Mouse (Mus musculus) lung, embryonic 15.5 days (tissue): ENCODE measurements at regions not wholly inside any gene's neighbourhood (a gene's known extent, or its start where the extent isn't known, plus 50 kb on each side); places are given as distances from the start of the nearest gene placed in this dataset.

Experiments
- ATAC-seq: fragments of 200-750 bp; cut with Nextera tagmentation; 2 replicates; pipeline ENCODE4 v1.8.0; 2017; ENCODE audit warnings: moderate number of reproducible peaks, borderline replicate concordance; ENCODE audit not compliant: low FRiP score, low TSS enrichment; ENCODE audit errors: extremely low read depth
- H3K27ac ChIP-seq: fragments of 300-500 bp; sonication (generic); 2 replicates; pipeline ENCODE4 v1.5.1; 2015; ENCODE audit warnings: moderate library complexity, mild to moderate bottlenecking, inconsistent platforms
- H3K27me3 ChIP-seq: fragments of 300-500 bp; sonication (generic); 2 replicates; pipeline ENCODE4 v1.6.1; 2015; ENCODE audit warnings: inconsistent platforms
- H3K36me3 ChIP-seq: fragments of 300-500 bp; sonication (generic); 2 replicates; pipeline ENCODE4 v1.6.1; 2015; ENCODE audit warnings: inconsistent platforms
- H3K4me1 ChIP-seq: fragments of 300-500 bp; sonication (generic); 2 replicates; pipeline ENCODE4 v1.6.1; 2015; ENCODE audit warnings: inconsistent platforms
- H3K4me2 ChIP-seq: fragments of 300-500 bp; sonication (generic); 2 replicates; pipeline ENCODE4 v1.6.1; 2015; ENCODE audit warnings: inconsistent platforms, mild to moderate bottlenecking, moderate library complexity
- H3K4me3 ChIP-seq: fragments of 300-500 bp; sonication (generic); 2 replicates; pipeline ENCODE4 v1.5.1; 2015; ENCODE audit warnings: mild to moderate bottlenecking, inconsistent platforms
- H3K9ac ChIP-seq: fragments of 300-500 bp; sonication (generic); 2 replicates; pipeline ENCODE4 v1.6.1; 2015; ENCODE audit warnings: inconsistent platforms
- H3K9me3 ChIP-seq: fragments of 300-500 bp; sonication (generic); 2 replicates; pipeline ENCODE4 v1.6.1; 2016; ENCODE audit warnings: inconsistent platforms
- WGBS: fragments of 180-500 bp; shearing (Covaris S2); methylation state at CpG from one replicate; pipeline ENCODE4 v1.1.7; 2015; 5-methylcytosine and 5-hydroxymethylcytosine counted together

GRCm38 (mm10) chr10:96980494-96980831 is 363.7 kb downstream of the Btg1 start:
- Histone ChIP-seq H3K36me3 (no peaks in the 10 kb centered on the region), H3K9ac (no peak overlapping the region), H3K4me1 (no peaks in the 10 kb centered on the region), H3K4me3 (no peak overlapping the region), H3K4me2 (no peak overlapping the region), H3K27ac (no peak overlapping the region), H3K27me3 (no peaks in the 10 kb centered on the region), H3K9me3 (no peaks in the 10 kb centered on the region)
- 73% methylated on average over 3 of the region's 3 CpGs for WGBS
- no peak for ATAC-seq

- ATAC-seq = no peak
- Histone ChIP-seq H3K4me3 (no peak overlapping the region), H3K27me3 (no peaks in the 10 kb centered on the region), H3K4me2 (no peak overlapping the region), H3K9me3 (no peaks in the 10 kb centered on the region), H3K27ac (no peak overlapping the region), H3K4me1 (no peaks in the 10 kb centered on the region), H3K36me3 (no peaks in the 10 kb centered on the region), H3K9ac (no peak overlapping the region)
- WGBS = 76% methylated on average over 9 of the region's 9 CpGs
Observed at GRCm38 (mm10) chr10:96980832-96981515, 364.2 kb downstream of the Btg1 start.

- H3K27ac ChIP-seq = no peak overlapping the region
- no peak overlapping the region for H3K4me3 ChIP-seq
- WGBS = 79% methylated on average over 2 of the region's 2 CpGs
Observed at GRCm38 (mm10) chr10:96981516-96981869, 364.7 kb downstream of the Btg1 start.

GRCm38 (mm10) chr10:97000871-97001270 is 384.1 kb downstream of the Btg1 start:
- Histone ChIP-seq H3K9ac (no peak overlapping the region), H3K27me3 (no peaks in the 10 kb centered on the region), H3K4me2 (no peak overlapping the region), H3K36me3 (no peaks in the 10 kb centered on the region), H3K9me3 (no peaks in the 10 kb centered on the region), H3K4me3 (no peak overlapping the region), H3K27ac (no peak overlapping the region), H3K4me1 (no peaks in the 10 kb centered on the region)
- no peak for ATAC-seq

More at GRCm38 (mm10) chr10:96981516-96981869, 364.7 kb downstream of the Btg1 start:
- no peak for ATAC-seq
- Histone ChIP-seq H3K9me3 (no peaks in the 10 kb centered on the region), H3K4me2 (no peak overlapping the region), H3K27me3 (no peaks in the 10 kb centered on the region), H3K36me3 (no peaks in the 10 kb centered on the region), H3K4me1 (no peaks in the 10 kb centered on the region), H3K9ac (no peak overlapping the region)

GRCm38 (mm10) chr10:97008873-97009272 is 392.1 kb downstream of the Btg1 start:
- Histone ChIP-seq H3K4me1 (no peaks in the 10 kb centered on the region), H3K4me3 (no peak overlapping the region), H3K9ac (no peak overlapping the region), H3K4me2 (no peak overlapping the region), H3K9me3 (no peaks in the 10 kb centered on the region), H3K36me3 (no peaks in the 10 kb centered on the region), H3K27ac (no peak overlapping the region), H3K27me3 (no peaks in the 10 kb centered on the region)
- no peak for ATAC-seq

- ATAC-seq = no peak
- H3K4me1 ChIP-seq = no peaks in the 10 kb centered on the region
- WGBS = 87% methylated on average over 1 of the region's 1 CpGs
- no peak overlapping the region for H3K9ac ChIP-seq
- H3K4me3 ChIP-seq = no peak overlapping the region
- H3K9me3 ChIP-seq = no peaks in the 10 kb centered on the region
- H3K27me3 ChIP-seq = no peaks in the 10 kb centered on the region
- H3K27ac ChIP-seq = no peak overlapping the region
- no peaks in the 10 kb centered on the region for H3K36me3 ChIP-seq
- no peak overlapping the region for H3K4me2 ChIP-seq
Observed at GRCm38 (mm10) chr10:97009859-97010258, 393.1 kb downstream of the Btg1 start.

- WGBS = 57% methylated on average over 3 of the region's 3 CpGs
- no peak for ATAC-seq
Observed at GRCm38 (mm10) chr10:97018641-97019040, 401.8 kb downstream of the Btg1 start.

GRCm38 (mm10) chr10:97028776-97029175 is 412.0 kb downstream of the Btg1 start:
- H3K9me3 ChIP-seq = no peaks in the 10 kb centered on the region
- H3K27me3 ChIP-seq = no peaks in the 10 kb centered on the region
- 68% methylated on average over 5 of the region's 5 CpGs for whole genome bisulfite sequencing
- H3K4me2 ChIP-seq = no peak overlapping the region
- no peaks in the 10 kb centered on the region for H3K4me1 ChIP-seq
- no peak overlapping the region for H3K27ac ChIP-seq
- no peak for ATAC-seq
- no peak overlapping the region for H3K9ac ChIP-seq
- no peaks in the 10 kb centered on the region for H3K36me3 ChIP-seq
- no peak overlapping the region for H3K4me3 ChIP-seq

More at GRCm38 (mm10) chr10:97018641-97019040, 401.8 kb downstream of the Btg1 start:
- no peak overlapping the region for H3K27ac ChIP-seq
- no peaks in the 10 kb centered on the region for H3K4me1 ChIP-seq
- H3K9ac ChIP-seq = no peak overlapping the region
- no peak overlapping the region for H3K4me3 ChIP-seq
- no peak overlapping the region for H3K4me2 ChIP-seq
- H3K9me3 ChIP-seq = no peaks in the 10 kb centered on the region
- no peaks in the 10 kb centered on the region for H3K36me3 ChIP-seq
- H3K27me3 ChIP-seq = no peaks in the 10 kb centered on the region

- Histone ChIP-seq H3K4me1 (peaks cover 4% of the 10 kb centered on the region; the same call in 1 of the 2 replicates), H3K36me3 (no peaks in the 10 kb centered on the region), H3K4me2 (no peak overlapping the region), H3K27me3 (no peaks in the 10 kb centered on the region), H3K9ac (no peak overlapping the region), H3K4me3 (no peak overlapping the region), H3K9me3 (no peaks in the 10 kb centered on the region), H3K27ac (no peak overlapping the region)
- 80% methylated on average over 2 of the region's 2 CpGs for WGBS
- ATAC-seq = no peak
Observed at GRCm38 (mm10) chr10:97030996-97031395, 414.2 kb downstream of the Btg1 start.

GRCm38 (mm10) chr10:97035371-97035786 is 418.6 kb downstream of the Btg1 start:
- Histone ChIP-seq H3K4me2 (peak overlapping the region; percentile 32), H3K4me1 (peaks cover 4% of the 10 kb centered on the region; the same call in 1 of the 2 replicates), H3K27me3 (no peaks in the 10 kb centered on the region), H3K9ac (no peak overlapping the region), H3K27ac (no peak overlapping the region), H3K4me3 (no peak overlapping the region), H3K36me3 (no peaks in the 10 kb centered on the region), H3K9me3 (no peaks in the 10 kb centered on the region)
- ATAC-seq = no peak
- 35% methylated on average over 12 of the region's 12 CpGs for WGBS

- Histone ChIP-seq H3K9ac (no peak overlapping the region), H3K4me2 (no peak overlapping the region), H3K4me1 (peaks cover 4% of the 10 kb centered on the region; the same call in 1 of the 2 replicates), H3K36me3 (no peaks in the 10 kb centered on the region), H3K27me3 (no peaks in the 10 kb centered on the region), H3K9me3 (no peaks in the 10 kb centered on the region), H3K27ac (no peak overlapping the region), H3K4me3 (no peak overlapping the region)
- WGBS = 50% methylated on average over 4 of the region's 4 CpGs
- ATAC-seq = no peak
Observed at GRCm38 (mm10) chr10:97038025-97038424, 421.2 kb downstream of the Btg1 start.

GRCm38 (mm10) chr10:97047566-97047965 is 430.8 kb downstream of the Btg1 start:
- Histone ChIP-seq H3K36me3 (no peaks in the 10 kb centered on the region), H3K4me2 (no peak overlapping the region), H3K4me1 (no peaks in the 10 kb centered on the region), H3K9ac (no peak overlapping the region), H3K27me3 (no peaks in the 10 kb centered on the region), H3K27ac (no peak overlapping the region), H3K4me3 (no peak overlapping the region), H3K9me3 (no peaks in the 10 kb centered on the region)
- 90% methylated on average over 2 of the region's 2 CpGs for WGBS
- ATAC-seq = no peak

- 78% methylated on average over 2 of the region's 2 CpGs for WGBS
- ATAC-seq = no peak
Observed at GRCm38 (mm10) chr10:97047996-97048395, 431.2 kb downstream of the Btg1 start.

More at GRCm38 (mm10) chr10:97047996-97048395, 431.2 kb downstream of the Btg1 start:
- H3K9ac ChIP-seq = no peak overlapping the region
- no peaks in the 10 kb centered on the region for H3K27me3 ChIP-seq
- no peak overlapping the region for H3K4me2 ChIP-seq
- no peak overlapping the region for H3K4me3 ChIP-seq
- H3K9me3 ChIP-seq = no peaks in the 10 kb centered on the region
- H3K36me3 ChIP-seq = no peaks in the 10 kb centered on the region
- H3K27ac ChIP-seq = no peak overlapping the region
- H3K4me1 ChIP-seq = no peaks in the 10 kb centered on the region
